Mouse (Mus musculus) limb, embryonic 13.5 days (tissue): ENCODE measurements around the gene Zfp507. TPM values are rescaled to one million over a fixed set of nuclear protein-coding genes. Genes with fewer than 3 reads are reported as not detected.

Experiments used
- ATAC-seq: fragments of 200-750 bp; cut with Nextera tagmentation; 2 replicates; pipeline ENCODE4 v1.8.0; 2017; ENCODE audit warnings: low read depth, moderate number of reproducible peaks, moderate TSS enrichment; ENCODE audit not compliant: low FRiP score
- H3K27ac ChIP-seq: fragments of 300-500 bp; sonication (generic); 2 replicates; pipeline ENCODE4 v1.5.1; 2015; ENCODE audit warnings: inconsistent platforms, mild to moderate bottlenecking, moderate library complexity
- H3K27me3 ChIP-seq: fragments of 300-500 bp; sonication (generic); 2 replicates; pipeline ENCODE4 v1.6.1; 2015; ENCODE audit warnings: mild to moderate bottlenecking, inconsistent platforms
- H3K36me3 ChIP-seq: fragments of 300-500 bp; sonication (generic); 2 replicates; pipeline ENCODE4 v1.6.1; 2015; ENCODE audit warnings: inconsistent platforms, mild to moderate bottlenecking, moderate library complexity
- H3K4me1 ChIP-seq: fragments of 300-500 bp; sonication (generic); 2 replicates; pipeline ENCODE4 v1.6.1; 2015; ENCODE audit warnings: inconsistent platforms
- H3K4me2 ChIP-seq: fragments of 300-500 bp; sonication (generic); replicated peaks from 2 replicates; pipeline ENCODE4 v1.6.1; 2015; ENCODE audit warnings: inconsistent platforms, mild to moderate bottlenecking, moderate library complexity
- H3K4me3 ChIP-seq: fragments of 300-500 bp; sonication (generic); 2 replicates; pipeline ENCODE4 v1.5.1; 2015; ENCODE audit warnings: moderate library complexity, mild to moderate bottlenecking, inconsistent platforms
- H3K9ac ChIP-seq: fragments of 300-500 bp; sonication (generic); 2 replicates; pipeline ENCODE4 v1.6.1; 2015; ENCODE audit warnings: mild to moderate bottlenecking, inconsistent platforms
- H3K9me3 ChIP-seq: fragments of 300-500 bp; sonication (generic); 2 replicates; pipeline ENCODE4 v1.6.1; 2016; ENCODE audit warnings: inconsistent platforms
- WGBS: fragments of 180-500 bp; shearing (Covaris S2); methylation state at CpG from one replicate; pipeline ENCODE4 v1.1.7; 2015; 5-methylcytosine and 5-hydroxymethylcytosine counted together
- polyA plus RNA-seq: library from polyadenylated mRNA; unstranded; fragments of >200 nt; fragmentation: Nextera tagmentation; extraction: Ambion mirVana; gene quantifications from 2 replicates; pipeline ENCODE4 v1.2.1, GENCODE M21; 2015

The Zfp507 gene
- polyA plus RNA-seq, 1 experiment from 2014 or later: 20.8 TPM

DNA sequence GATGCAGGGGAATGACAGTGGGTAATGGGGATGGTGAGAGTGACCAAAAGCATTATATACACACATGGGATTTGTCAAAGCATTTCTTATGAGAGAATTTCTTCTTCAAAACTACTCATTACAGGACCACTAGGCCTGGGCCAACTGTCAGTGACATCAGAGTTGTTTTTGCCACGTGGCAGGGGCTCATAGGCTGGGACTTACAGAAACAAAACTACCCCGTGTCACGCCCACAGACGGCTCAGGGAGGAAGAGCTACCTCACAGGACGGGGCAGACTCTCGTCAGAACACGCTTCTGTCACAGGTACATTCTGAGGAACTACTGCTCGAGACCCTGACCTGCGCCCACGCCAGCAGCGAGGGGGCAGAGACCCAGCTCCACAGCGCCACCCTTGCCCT is 74.4 kb downstream of the Zfp507 start:
- 95% methylated on average over 12 of the region's 12 CpGs for WGBS
- no peak overlapping the region for H3K9ac ChIP-seq
- H3K4me3 ChIP-seq: no peak overlapping the region
- H3K4me1 ChIP-seq: no peaks in the 10 kb centered on the region
- peaks cover 50% of the 10 kb centered on the region for H3K36me3 ChIP-seq
- ATAC-seq: no peak
- no peak overlapping the region for H3K4me2 ChIP-seq
- no peak overlapping the region for H3K27ac ChIP-seq
- H3K27me3 ChIP-seq: no peaks in the 10 kb centered on the region
- no peaks in the 10 kb centered on the region for H3K9me3 ChIP-seq

DNA sequence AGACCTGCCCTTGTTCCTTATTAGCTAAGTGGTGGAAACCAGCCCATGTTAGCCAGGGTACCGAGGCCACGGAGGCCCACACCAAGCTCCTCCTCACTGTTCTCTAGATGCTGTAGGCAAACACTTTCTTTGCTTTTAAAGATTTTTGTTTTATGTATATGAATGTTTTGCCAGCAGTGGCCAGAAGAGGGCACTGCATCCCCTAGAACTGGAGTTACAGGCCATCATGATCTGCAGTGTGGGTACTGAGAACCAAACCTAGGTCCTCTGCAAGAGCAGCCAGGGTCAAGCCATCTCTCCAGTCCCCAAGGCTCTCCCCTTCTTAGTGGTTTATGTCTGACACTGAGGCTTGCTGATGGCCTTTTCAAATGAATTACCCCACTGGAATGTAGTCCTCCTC is 79.8 kb downstream of the Zfp507 start:
- Histone ChIP-seq H3K27me3 (no peaks in the 10 kb centered on the region), H3K4me1 (no peaks in the 10 kb centered on the region), H3K4me3 (no peak overlapping the region), H3K9me3 (no peaks in the 10 kb centered on the region), H3K36me3 (peaks cover 81% of the 10 kb centered on the region), H3K9ac (no peak overlapping the region), H3K4me2 (no peak overlapping the region), H3K27ac (no peak overlapping the region)
- ATAC-seq: no peak
- 78% methylated on average over 2 of the region's 2 CpGs for WGBS

Other genes with a start within 250 kb of the Zfp507 start
- 42.5 and 47.5 TPM in 2 replicates for gene Nudt19, start 246.7 kb downstream of the Zfp507 start, polyA plus RNA-seq
- gene Rgs9bp, start 217.4 kb downstream of the Zfp507 start, polyA plus RNA-seq: 0.42 and 0.61 TPM in 2 replicates
- gene Ankrd27, start 216.8 kb downstream of the Zfp507 start, polyA plus RNA-seq: 43.1 and 52.1 TPM in 2 replicates
- gene Pdcd5, start 155.5 kb downstream of the Zfp507 start, polyA plus RNA-seq: 293 and 337 TPM in 2 replicates
- 36.5 and 44.6 TPM in 2 replicates for gene Dpy19l3, start 48.5 kb downstream of the Zfp507 start, polyA plus RNA-seq